Mouse (Mus musculus): Measurements from ENCODE around the gene Neurl3.

Neurl3 gene

DNA sequence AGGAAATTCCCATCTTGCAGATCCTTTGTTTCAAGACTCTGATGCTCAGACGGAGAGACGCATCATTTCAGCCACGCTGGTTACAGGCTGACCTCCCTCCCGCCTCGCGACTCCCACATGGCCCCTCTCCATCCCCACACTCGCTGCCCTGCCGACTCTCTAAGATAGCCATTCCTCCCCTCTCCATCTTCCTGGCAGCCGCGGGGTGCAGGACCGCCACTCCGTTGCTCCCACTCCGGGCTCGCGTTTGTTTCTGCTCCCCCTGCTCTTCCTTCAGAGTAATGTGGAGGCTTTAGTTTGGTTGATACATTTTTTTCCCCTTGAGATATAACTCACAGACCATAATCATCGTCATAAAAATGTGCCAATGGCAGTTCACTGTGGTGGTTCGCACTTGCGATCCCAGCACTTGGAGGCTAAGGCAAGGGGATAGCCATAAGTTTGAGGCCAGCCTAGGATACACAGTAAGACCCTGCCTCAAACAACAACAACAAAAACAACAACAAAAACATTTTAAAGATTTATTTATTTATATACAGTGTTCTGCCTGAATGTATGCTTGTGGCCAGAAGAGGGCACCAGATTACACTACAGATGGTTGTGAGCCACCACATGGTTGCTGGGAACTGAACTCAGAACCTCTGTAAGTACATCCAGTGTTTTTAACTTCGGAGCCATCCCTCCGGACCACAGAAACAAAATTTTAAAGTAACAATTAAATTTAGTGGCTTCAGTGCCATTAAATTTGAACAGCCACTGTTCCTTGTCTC is 18.4 kb downstream of the Neurl3 start:
- DNase-seq: peak; percentile 29

DNA sequence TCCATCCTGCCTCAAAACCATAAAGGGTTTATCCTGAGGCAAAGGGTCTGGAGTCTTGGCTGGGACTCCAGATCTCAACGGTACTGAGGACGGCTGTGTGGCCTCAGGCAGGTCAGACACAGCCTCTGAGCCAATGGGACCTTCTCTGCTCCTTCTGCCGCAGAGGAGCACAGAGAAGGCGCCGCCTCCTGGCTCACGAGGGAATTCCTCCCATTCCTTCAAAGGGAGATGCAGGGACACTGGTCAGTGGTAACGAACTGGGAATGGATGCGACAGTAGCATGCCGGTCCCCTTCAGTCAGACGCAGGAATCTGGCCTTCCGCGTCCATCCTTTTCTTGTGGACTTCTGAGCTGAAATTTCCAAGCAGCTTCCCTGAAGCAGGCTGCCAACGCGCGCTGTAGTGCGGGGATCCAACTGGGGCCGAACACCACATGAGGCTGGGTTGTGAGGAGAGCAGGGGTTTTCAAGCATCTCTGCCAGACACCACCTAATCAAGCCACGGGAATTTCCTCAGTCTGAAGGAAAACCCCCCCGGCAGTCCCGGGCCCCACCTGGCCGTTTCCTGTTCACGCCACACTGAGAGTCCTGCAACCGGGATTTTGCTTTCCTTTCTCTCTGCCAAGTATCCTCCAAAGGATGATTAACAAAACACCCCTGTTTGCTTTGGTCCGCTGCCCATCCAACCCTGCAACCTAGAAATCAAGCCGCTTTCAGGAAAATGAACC is 19.7 kb downstream of the Neurl3 start:
- peak; percentile 68 for DNase-seq

DNA sequence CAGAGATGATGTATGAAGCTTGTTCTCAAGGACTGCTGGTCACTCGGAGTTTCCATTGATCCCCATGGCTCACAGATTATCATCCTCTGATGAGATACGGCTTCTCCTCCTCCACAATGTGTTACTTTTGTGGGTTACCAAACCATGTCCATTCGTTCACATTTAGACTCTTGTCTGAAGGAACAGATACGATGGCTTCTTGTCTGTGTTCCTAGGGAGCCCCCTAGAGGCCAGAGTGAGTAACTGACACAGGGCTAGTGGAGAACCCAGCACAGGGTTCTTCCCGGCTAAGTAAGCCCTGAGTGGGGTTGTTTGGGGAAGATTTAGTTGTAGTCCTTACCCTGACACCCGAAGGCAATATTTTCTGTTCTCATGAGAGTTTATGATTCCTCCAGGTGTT is 21.7 kb downstream of the Neurl3 start:
- DNase-seq: peak; percentile 87

DNA sequence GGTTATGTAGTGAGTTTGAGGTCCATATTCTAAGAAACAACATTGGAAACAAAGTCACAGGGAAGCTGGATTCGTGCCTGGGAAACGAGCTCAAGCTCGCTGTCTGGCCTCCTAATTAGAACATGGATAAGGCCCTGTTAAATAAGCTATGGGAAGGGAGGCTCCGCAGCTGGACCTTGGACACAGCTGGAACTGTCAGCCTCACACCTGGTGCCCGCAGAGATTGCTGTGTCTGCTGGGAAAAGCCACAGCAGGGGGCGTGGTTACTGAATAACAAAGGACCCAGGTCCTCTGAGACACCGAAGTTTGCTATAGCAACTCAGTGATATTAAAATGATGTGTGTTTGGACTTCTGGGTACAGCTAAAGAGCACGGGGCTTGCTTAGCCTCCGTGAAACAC is 23.1 kb downstream of the Neurl3 start:
- peak; percentile 46 for DNase-seq

DNA sequence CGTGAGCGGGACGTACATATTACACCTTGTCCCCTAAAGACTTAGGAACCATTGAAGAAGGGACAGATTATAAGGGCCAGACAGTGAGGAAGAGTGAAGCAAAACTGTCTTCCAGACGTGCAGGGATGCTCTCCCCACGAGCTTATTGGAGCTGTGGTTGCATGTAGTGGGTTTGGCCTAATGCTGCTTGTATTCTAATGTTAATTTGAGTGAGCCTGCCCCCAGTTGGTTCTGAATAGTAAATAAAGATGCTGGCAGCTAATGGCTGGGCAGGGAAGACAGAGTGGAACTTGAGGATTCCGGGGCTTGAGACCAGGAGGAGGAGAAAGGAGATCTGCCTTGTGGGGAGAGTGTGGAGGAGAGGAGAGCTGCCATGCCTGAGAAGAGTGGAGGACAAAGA is 27.8 kb downstream of the Neurl3 start:
- no peak for DNase-seq

DNA sequence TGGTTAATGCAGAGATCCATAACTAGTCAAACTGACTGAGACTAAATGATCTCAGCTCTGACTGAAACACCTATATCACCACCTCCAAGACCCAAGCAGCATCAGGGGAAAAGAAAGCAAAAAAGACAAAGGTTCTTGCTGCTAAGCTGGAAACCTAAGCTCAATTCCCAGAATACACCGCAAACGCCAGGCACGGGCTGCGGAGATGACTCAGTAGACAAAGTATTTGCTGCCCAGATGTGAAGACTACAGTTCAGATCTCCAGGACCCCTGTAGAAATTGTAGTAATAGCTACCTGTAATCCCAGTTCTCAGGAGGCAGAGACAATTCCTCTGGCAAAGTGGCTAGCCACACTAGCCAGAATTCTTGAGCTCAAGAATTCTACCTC is 29.7 kb downstream of the Neurl3 start:
- DNase-seq: no peak

DNA sequence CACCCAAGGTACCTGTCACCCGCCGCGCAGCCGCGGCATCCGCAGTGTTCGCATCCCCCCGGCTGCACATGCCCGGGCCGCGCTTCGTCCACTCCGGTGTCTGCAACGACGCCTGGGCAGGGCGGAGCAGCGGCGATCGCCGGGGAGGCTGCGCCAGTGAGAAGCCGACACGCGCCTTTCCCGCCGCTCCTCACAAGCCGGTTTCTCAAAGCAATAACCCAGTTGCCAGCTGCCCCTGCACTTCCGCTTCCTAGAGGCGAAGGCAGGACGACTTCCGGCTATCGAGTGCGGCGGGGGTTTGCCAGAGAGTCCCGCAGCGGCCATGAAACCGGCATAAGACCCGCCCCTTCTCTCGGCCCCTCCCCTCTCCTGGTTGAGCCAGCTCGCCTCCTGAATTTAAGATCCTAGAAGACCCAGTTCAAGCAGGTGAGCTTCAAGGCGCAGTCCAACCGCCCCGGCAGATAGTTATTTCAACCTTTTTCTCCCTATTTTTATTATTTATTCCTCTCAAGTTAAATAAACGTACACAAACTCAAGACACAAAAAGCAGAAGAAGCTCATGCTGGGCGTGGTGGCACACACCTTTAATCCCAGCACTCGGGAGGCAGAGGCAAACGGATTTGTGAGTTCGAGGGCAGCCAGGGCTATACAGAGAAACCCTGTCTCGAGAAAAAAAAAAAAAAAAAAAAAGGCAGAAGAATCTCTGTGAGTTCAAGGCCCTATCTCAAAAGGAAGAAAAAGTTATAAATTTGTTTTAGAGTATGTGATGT is 30.2 kb downstream of the Neurl3 start, which contains the start of gene Uggt1:
Gene Uggt1 (minus strand): TSS at position 663 of the 770 bp plus-strand sequence.
- peak; percentile 96 for DNase-seq

DNA sequence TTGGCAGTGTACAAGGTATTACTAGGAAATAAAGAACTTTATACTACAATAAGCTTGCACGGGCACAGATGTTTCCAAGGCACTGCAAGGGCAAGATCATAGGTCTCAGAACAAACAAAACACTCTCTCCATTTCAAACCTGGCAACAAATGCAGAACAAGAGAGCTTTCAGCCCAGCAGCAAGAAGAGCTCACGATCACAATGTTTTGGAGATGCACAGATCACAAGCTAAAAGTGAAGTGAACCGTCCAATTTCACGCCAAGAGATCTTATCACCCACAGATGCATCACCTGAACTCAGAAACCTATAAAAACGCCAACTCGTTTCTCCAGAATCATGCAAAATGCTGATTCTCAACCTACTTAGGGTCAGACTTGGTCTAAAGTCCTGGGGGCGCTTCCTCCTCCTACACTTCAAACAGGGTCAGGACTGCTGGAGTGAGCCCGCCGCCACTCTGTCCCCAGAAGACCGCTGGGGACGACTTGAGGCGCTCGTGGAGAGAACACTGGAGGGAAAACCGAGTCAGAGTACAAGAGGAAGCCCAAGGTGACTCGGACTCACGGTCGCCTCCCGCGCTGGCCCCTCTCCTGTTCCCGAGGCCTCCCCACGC is 30.9 kb downstream of the Neurl3 start:
- DNase-seq: no peak

DNA sequence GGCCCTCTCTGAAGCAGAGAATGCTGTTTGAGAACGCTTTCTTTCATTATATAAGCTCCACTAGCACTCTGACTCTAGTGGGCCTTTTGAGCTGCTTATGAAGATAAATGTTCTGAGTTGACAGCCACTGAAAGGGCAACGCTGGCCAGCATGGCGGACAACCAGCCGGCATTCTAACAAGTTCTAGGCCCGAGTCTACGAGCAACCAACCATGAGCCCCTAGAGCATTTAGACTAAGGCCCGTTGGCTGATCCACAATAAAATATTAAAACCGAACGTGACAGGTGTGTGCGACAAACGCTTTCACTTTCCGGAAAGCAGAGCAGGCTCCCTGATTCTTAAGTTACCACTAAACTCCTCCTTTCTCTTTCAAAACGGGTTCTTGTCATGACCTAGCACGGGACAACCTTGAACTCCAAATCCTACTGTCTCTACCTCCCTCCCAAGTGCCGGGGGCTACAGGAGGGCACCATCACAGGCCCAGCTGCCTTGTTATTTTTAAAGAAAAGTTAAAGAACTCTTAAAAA is 32.5 kb downstream of the Neurl3 start:
- no peak for DNase-seq

DNA sequence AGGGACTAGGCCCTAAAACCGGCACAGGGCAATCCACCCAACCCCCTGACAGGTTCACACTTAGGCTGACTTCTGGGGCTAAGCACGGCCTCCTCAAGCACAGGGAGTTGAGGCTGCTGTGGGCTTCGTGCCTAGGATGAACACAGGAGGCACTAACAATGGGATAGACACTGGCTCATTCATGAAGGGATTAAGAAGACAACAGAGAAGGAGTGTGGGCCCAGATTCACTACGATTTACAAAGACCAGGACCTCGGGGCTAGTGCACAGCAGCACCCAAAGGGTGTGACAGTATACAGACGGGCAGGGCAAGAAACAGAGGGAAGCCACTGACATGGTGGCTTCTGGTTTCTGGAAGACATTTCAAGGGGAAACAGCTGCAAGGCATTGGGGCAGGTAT is 34.3 kb downstream of the Neurl3 start:
- DNase-seq: no peak

DNA sequence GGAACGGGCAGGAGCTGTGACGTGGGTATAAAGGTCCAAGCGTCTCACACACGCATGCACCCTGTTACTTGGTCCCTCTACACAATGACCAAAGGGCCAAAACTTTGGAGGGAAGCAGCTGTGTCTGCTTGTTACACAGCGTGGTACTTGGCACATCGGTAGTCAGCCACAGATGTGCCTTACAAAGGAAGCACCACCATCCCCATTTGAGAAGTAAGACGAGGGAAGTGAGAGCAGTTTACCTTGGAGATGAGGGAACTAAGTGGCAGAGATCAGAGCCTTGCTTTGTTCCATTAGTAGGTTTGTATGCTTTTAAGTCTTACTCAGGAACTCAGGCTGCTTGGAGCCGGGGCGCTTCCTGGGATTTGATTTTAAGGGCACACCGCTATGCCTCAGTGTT is 35.1 kb downstream of the Neurl3 start:
- DNase-seq: no peak

DNA sequence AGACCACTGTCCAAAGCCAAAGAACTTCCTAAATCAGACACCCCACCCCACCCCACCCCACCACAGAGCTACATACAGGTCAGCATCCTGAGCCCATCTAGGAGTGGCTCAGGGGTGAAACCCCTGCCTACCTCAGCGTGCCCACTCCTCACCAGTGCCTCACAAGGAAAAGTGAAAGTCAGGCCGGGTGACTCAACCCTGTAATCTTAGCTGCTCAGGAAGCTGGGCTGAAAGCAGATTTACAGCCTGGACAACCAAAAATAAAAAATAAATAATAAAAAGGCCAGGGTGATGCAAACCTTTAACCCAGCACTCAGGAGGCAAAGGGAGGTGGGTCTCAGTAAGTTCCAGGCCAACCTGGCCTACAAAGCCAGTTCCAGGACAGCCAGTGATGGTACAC is 38.6 kb downstream of the Neurl3 start:
- no peak for DNase-seq

DNA sequence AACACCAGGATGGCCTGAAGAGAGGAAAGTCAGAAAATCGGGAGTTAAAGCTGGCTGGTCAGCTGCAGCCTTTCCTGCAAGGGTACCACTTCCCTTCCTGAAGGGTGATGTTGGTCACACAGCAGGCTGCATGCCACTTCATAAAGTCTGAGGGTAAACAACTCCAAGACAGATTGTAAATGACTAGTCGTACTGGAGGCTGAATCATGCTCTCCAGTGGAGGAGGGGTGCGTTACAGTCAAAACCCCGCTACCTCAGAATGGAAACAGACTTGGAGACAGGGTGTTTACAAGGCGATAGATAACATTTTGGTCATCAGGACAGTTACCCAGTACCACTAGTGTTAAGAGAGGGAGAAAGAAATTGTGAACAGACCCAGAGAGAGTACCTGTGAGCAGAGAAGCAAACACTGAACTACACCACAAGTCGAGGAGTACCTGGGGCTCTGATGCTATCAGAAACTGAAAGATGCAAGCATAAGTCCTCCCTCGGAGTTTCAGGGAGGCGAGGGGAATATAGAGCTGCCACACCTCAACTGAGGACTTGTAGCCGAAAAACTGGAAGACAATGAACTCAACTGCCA is 39.3 kb downstream of the Neurl3 start:
- DNase-seq: no peak

DNA sequence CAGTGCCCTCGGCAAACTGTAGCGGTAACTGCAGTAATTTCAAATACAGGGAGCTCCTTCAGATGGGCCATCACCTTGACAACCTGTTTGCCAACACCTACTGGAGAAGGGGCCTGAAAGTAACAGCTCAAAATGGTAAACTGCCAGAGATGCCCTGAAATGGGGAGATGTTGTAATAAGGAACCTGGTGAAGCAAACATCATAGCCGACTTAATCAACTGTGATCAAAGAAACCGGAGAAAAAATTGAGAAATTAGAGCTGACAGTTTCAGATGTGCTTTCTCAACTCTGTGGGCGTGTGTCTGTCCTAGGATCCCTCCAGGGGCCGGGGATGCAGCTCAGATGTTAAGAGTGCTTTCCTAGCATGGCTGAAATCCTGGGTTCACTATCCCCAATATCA is 41.3 kb downstream of the Neurl3 start:
- no peak for DNase-seq

DNA sequence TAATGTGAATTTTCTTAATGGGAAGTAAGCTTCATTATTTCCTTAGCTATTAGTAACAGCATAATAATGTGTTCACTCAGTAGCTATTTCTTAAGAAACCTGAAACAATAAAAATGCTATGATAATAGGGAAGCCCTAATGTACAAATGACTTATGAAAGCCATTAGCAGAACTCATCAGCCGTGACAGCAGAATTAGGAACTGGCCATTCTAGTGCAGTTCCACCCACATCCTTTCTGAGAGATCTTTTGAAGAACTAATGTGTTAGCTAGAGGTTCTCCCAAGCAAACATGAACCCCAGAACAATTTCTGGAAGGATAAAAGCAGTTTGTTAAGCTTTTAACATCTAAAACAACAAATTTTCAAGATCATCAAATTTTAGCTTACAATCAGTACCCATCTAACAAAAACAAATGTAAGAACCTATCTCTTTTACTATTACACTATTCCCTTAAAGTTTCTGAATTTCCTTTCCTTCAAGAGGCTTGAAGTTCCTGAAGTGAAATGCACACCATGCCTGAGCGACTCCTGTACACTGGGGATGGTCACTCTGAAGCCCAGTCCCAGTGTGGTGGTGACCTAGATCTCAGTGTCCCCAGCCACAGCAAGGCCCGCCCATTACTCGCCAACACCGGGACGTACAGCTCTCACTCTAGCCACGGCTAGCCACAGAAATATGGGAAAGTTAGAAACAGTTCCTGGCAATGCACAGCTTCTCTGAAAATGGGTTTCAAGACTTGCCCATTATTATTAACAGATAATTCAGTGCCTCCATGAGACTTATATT is 43.4 kb downstream of the Neurl3 start:
- DNase-seq: no peak

DNA sequence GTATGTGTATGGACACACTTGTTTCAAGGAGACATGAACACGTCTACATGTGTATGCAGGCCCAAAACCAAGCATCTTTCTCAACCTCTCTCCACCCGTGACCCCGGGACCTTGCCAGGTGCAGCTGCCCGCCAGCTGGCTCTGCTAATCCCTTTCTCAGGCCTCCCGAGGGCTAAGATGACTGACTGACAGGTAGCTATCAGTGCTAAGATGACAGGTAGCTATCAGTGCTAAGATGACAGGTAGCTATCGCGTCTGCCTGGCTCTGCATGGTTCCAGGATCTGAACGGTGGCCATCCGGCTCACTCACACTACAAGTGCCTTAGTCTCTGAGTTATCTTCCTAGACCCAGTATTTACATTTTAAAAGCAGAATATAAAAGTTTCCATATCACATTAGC is 46.0 kb downstream of the Neurl3 start:
- no peak for DNase-seq

DNA sequence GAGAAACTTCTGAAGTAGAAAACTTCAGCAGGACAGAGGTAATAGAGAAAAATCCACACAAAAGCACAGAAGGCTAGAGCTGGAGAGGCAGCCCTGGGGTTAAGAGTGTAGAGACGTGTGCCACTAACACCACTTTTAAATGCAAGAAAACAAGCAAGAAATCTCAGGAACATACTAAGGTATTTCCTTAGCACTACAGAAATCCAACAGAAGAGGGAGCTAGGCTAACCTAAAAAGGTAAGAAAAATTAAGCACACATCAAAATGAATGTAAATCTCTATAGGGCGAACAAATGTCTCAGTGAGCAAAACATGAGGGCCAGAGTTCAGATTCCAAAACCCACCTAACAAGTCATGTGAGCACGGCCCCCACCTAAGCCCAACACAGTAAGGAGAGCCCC is 49.8 kb downstream of the Neurl3 start:
- peak; percentile 7 for DNase-seq
